Mouse (Mus musculus) midbrain, embryonic 12.5 days (tissue): Measurements from ENCODE around the gene Cwc27. TPM values are rescaled to one million over a fixed set of nuclear protein-coding genes. Genes with fewer than 3 reads are reported as not detected.

ENCODE experiments used
- ATAC-seq: fragments of 200-750 bp; cut with Nextera tagmentation; 2 replicates; pipeline ENCODE4 v1.8.0; 2017; ENCODE audit warnings: low read depth, moderate TSS enrichment, moderate library complexity; ENCODE audit not compliant: low FRiP score
- H3K27ac ChIP-seq: fragments of 300-500 bp; sonication (generic); replicated peaks from 2 replicates; pipeline ENCODE4 v1.5.1; 2016; ENCODE audit warnings: mild to moderate bottlenecking
- H3K27me3 ChIP-seq: fragments of 300-500 bp; sonication (generic); 2 replicates; pipeline ENCODE4 v1.6.1; 2016; ENCODE audit warnings: mild to moderate bottlenecking
- H3K36me3 ChIP-seq: fragments of 300-500 bp; sonication (generic); 2 replicates; pipeline ENCODE4 v1.6.1; 2016
- H3K4me1 ChIP-seq: fragments of 300-500 bp; sonication (generic); 2 replicates; pipeline ENCODE4 v1.6.1; 2016
- H3K4me2 ChIP-seq: fragments of 300-500 bp; sonication (generic); replicated peaks from 2 replicates; pipeline ENCODE4 v1.6.1; 2016; ENCODE audit warnings: mild to moderate bottlenecking, moderate library complexity
- H3K4me3 ChIP-seq: fragments of 300-500 bp; sonication (generic); 2 replicates; pipeline ENCODE4 v1.5.1; 2016; ENCODE audit warnings: mild to moderate bottlenecking
- H3K9ac ChIP-seq: fragments of 300-500 bp; sonication (generic); replicated peaks from 2 replicates; pipeline ENCODE4 v1.6.1; 2016; ENCODE audit warnings: mild to moderate bottlenecking, moderate library complexity
- H3K9me3 ChIP-seq: fragments of 300-500 bp; sonication (generic); 2 replicates; pipeline ENCODE4 v1.6.1; 2016; ENCODE audit warnings: mild to moderate bottlenecking
- WGBS: fragments of 180-500 bp; shearing (Covaris S2); methylation state at CpG from one replicate; pipeline ENCODE4 v1.1.7; 2016; 5-methylcytosine and 5-hydroxymethylcytosine counted together
- polyA plus RNA-seq: library from polyadenylated mRNA; unstranded; fragments of >200 nt; fragmentation: Nextera tagmentation; extraction: Ambion mirVana; gene quantifications from 2 replicates; pipeline ENCODE4 v1.2.1, GENCODE M21; 2016

Gene Cwc27
- polyA plus RNA-seq, 1 experiment from 2014 or later, result 33.4 TPM

- no peak overlapping the region for H3K9ac ChIP-seq
Observed at GRCm38 (mm10) chr13:104634708-104635107, 182.2 kb downstream of the Cwc27 start.

GRCm38 (mm10) chr13:104632427-104633167 lies 184.3 kb downstream of the Cwc27 start:
- Histone ChIP-seq H3K4me2 (no peak overlapping the region), H3K4me1 (0 out of 2 replicates have a peak, but pooled peaks cover 5% of the 10 kb centered on the region), H3K27me3 (no peaks in the 10 kb centered on the region), H3K36me3 (peaks cover 10% of the 10 kb centered on the region; the same call in 1 of the 2 replicates), H3K9me3 (no peaks in the 10 kb centered on the region), H3K9ac (no peak overlapping the region), H3K27ac (no peak overlapping the region), H3K4me3 (no peak overlapping the region)
- no peak for ATAC-seq
- 67% methylated on average over 7 of the region's 7 CpGs for WGBS

More at GRCm38 (mm10) chr13:104634708-104635107, 182.2 kb downstream of the Cwc27 start:
- no peaks in the 10 kb centered on the region for H3K9me3 ChIP-seq
- H3K4me3 ChIP-seq, result no peak overlapping the region
- no peaks in the 10 kb centered on the region for H3K27me3 ChIP-seq
- no peak for ATAC-seq
- H3K27ac ChIP-seq, result no peak overlapping the region
- WGBS, result 94% methylated on average over 2 of the region's 2 CpGs
- H3K4me1 ChIP-seq, result no peaks in the 10 kb centered on the region
- peaks cover 9% of the 10 kb centered on the region; the same call in 1 of the 2 replicates for H3K36me3 ChIP-seq
- no peak overlapping the region for H3K4me2 ChIP-seq

- WGBS, result 79% methylated on average over 7 of the region's 7 CpGs
- H3K4me2 ChIP-seq, result no peak overlapping the region
- no peaks in the 10 kb centered on the region for H3K9me3 ChIP-seq
- H3K27ac ChIP-seq, result no peak overlapping the region
- H3K9ac ChIP-seq, result no peak overlapping the region
- peaks cover 10% of the 10 kb centered on the region; the same call in 1 of the 2 replicates for H3K36me3 ChIP-seq
- no peak overlapping the region for H3K4me3 ChIP-seq
- 0 out of 2 replicates have a peak, but pooled peaks cover 8% of the 10 kb centered on the region for H3K4me1 ChIP-seq
- ATAC-seq, result no peak
- no peaks in the 10 kb centered on the region for H3K27me3 ChIP-seq
Observed at GRCm38 (mm10) chr13:104631621-104632205, 185.2 kb downstream of the Cwc27 start.

GRCm38 (mm10) chr13:104630808-104631207 lies 186.1 kb downstream of the Cwc27 start:
- H3K27ac ChIP-seq, result no peak overlapping the region
- no peak overlapping the region for H3K4me3 ChIP-seq
- peaks cover 10% of the 10 kb centered on the region; the same call in 1 of the 2 replicates for H3K36me3 ChIP-seq
- no peaks in the 10 kb centered on the region for H3K27me3 ChIP-seq
- no peak overlapping the region for H3K9ac ChIP-seq
- no peak for ATAC-seq
- 92% methylated on average over 5 of the region's 5 CpGs for WGBS
- no peak overlapping the region for H3K4me2 ChIP-seq
- 0 out of 2 replicates have a peak, but pooled peaks cover 8% of the 10 kb centered on the region for H3K4me1 ChIP-seq
- no peaks in the 10 kb centered on the region for H3K9me3 ChIP-seq

- Histone ChIP-seq H3K9me3 (no peaks in the 10 kb centered on the region), H3K36me3 (peaks cover 10% of the 10 kb centered on the region; the same call in 1 of the 2 replicates), H3K4me1 (0 out of 2 replicates have a peak, but pooled peaks cover 8% of the 10 kb centered on the region), H3K4me3 (no peak overlapping the region), H3K27me3 (no peaks in the 10 kb centered on the region), H3K4me2 (no peak overlapping the region), H3K9ac (no peak overlapping the region), H3K27ac (no peak overlapping the region)
- no peak for ATAC-seq
- WGBS, result 91% methylated on average over 11 of the region's 11 CpGs
Observed at GRCm38 (mm10) chr13:104629621-104630020, 187.3 kb downstream of the Cwc27 start.

- 45% methylated on average over 4 of the region's 4 CpGs for WGBS
- H3K4me3 ChIP-seq, result no peak overlapping the region
- no peak overlapping the region for H3K4me2 ChIP-seq
- 0 out of 2 replicates have a peak, but pooled peaks cover 8% of the 10 kb centered on the region for H3K4me1 ChIP-seq
- no peaks in the 10 kb centered on the region for H3K9me3 ChIP-seq
- ATAC-seq, result peak; percentile 32
- no peak overlapping the region for H3K9ac ChIP-seq
- peaks cover 10% of the 10 kb centered on the region; the same call in 1 of the 2 replicates for H3K36me3 ChIP-seq
- no peak overlapping the region for H3K27ac ChIP-seq
- no peaks in the 10 kb centered on the region for H3K27me3 ChIP-seq
Observed at GRCm38 (mm10) chr13:104628019-104628418, 188.9 kb downstream of the Cwc27 start.

GRCm38 (mm10) chr13:104627169-104627909 lies 189.6 kb downstream of the Cwc27 start:
- Histone ChIP-seq H3K27ac (no peak overlapping the region), H3K4me2 (no peak overlapping the region), H3K9ac (no peak overlapping the region), H3K9me3 (no peaks in the 10 kb centered on the region), H3K4me3 (no peak overlapping the region), H3K36me3 (peaks cover 10% of the 10 kb centered on the region; the same call in 1 of the 2 replicates), H3K4me1 (0 out of 2 replicates have a peak, but pooled peaks cover 8% of the 10 kb centered on the region), H3K27me3 (no peaks in the 10 kb centered on the region)
- ATAC-seq, result 0 out of 2 replicates have a peak, but pooled peaks have one; percentile 5
- WGBS, result 84% methylated on average over 11 of the region's 11 CpGs

GRCm38 (mm10) chr13:104623130-104623891 lies 193.6 kb downstream of the Cwc27 start:
- no peak overlapping the region for H3K4me3 ChIP-seq
- no peak for ATAC-seq
- 82% methylated on average over 12 of the region's 12 CpGs for WGBS
- H3K9me3 ChIP-seq, result no peaks in the 10 kb centered on the region
- no peaks in the 10 kb centered on the region for H3K27me3 ChIP-seq
- no peaks in the 10 kb centered on the region for H3K36me3 ChIP-seq
- H3K27ac ChIP-seq, result no peak overlapping the region
- no peak overlapping the region for H3K9ac ChIP-seq
- no peak overlapping the region for H3K4me2 ChIP-seq
- 0 out of 2 replicates have a peak, but pooled peaks cover 8% of the 10 kb centered on the region for H3K4me1 ChIP-seq

GRCm38 (mm10) chr13:104622102-104622743 lies 194.7 kb downstream of the Cwc27 start:
- H3K36me3 ChIP-seq, result no peaks in the 10 kb centered on the region
- no peak for ATAC-seq
- H3K4me3 ChIP-seq, result no peak overlapping the region
- H3K4me2 ChIP-seq, result no peak overlapping the region
- H3K9me3 ChIP-seq, result no peaks in the 10 kb centered on the region
- H3K27me3 ChIP-seq, result no peaks in the 10 kb centered on the region
- WGBS, result 89% methylated on average over 6 of the region's 6 CpGs
- H3K9ac ChIP-seq, result no peak overlapping the region
- no peak overlapping the region for H3K27ac ChIP-seq
- H3K4me1 ChIP-seq, result no peaks in the 10 kb centered on the region

- H3K9ac ChIP-seq, result no peak overlapping the region
- no peak overlapping the region for H3K4me2 ChIP-seq
- H3K27ac ChIP-seq, result no peak overlapping the region
- H3K4me3 ChIP-seq, result no peak overlapping the region
- H3K9me3 ChIP-seq, result no peaks in the 10 kb centered on the region
- no peaks in the 10 kb centered on the region for H3K36me3 ChIP-seq
- no peaks in the 10 kb centered on the region for H3K27me3 ChIP-seq
- 83% methylated on average over 2 of the region's 2 CpGs for WGBS
- H3K4me1 ChIP-seq, result no peaks in the 10 kb centered on the region
- no peak for ATAC-seq
Observed at GRCm38 (mm10) chr13:104620423-104620822, 196.5 kb downstream of the Cwc27 start.
